Mouse (Mus musculus): ENCODE data around the gene Crim1.

DNA sequence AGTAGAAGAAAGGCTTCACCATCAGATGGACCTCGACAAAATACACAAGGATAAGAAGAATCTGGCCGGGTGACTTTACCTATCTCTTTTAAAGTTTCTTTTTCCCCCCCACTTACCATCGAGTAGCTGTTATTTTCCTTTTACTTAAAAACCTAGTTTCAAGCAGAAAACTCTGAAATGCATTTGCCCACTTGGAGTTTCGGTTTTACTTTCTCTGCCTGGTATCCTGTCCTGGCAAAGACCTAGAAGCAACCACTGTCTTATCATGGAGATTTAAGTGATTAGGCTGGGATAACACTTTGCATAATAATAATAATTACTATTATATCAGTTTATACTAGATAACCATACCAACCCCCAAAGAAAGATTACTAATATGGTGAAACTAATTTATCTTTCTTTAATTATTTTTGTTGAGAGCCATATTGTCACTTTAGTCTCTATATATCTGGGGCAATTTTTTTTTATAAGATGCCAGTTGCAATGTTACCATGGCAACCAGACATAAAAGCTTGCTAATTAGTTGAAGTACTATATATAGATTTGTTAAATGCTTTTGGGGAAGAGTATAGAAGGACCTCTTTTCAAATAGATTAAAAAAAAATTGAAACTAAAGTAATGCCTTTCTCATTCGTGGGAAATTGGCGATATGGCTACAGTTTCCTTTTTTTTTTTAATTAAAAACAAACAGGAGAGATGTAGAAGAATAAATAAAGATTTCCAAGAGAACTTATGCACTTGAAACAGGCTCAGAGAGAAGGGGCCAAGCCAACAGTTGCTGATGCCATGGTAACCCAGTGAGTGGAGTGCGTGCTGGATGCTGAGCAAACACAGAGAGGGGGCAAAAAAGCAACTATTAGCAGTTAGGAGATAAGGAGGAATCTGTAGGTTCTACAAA lies 74.8 kb downstream of the Crim1 start:
- TF ChIP-seq USF2 (conservative IDR thresholded peaks at IDR 0.05; ENCODE audit: low read depth, low read length) = no peak
- no peak for TF ChIP-seq CHD2 (IDR thresholded peaks at IDR 0.05; ENCODE audit: low read length)
- no peak for TF ChIP-seq POLR2A (IDR thresholded peaks at IDR 0.05; ENCODE audit: low read depth, low read length)

Measured in CH12.LX (cell line).